Mouse (Mus musculus) CH12.LX (cell line): ENCODE measurements around the gene Zfp414.

ENCODE experiments used
- ELF1 ChIP-seq: IDR thresholded peaks from 2 replicates; pipeline ENCODE4 v1.6.1; 2014; ENCODE audit warnings: low read depth, mild to moderate bottlenecking, inconsistent platforms, low read length, improper control_type of control experiment
- MAFK ChIP-seq: IDR thresholded peaks from 2 replicates; pipeline ENCODE4 v1.6.1; 2011; ENCODE audit warnings: low read length, improper control_type of control experiment; ENCODE audit not compliant: insufficient replicate concordance
- MEF2A ChIP-seq: IDR thresholded peaks from 2 replicates; pipeline ENCODE4 v1.6.1; 2014; ENCODE audit warnings: low read depth, mild to moderate bottlenecking, inconsistent platforms, low read length, improper control_type of control experiment, borderline replicate concordance
- USF1 ChIP-seq: IDR thresholded peaks from 2 replicates; pipeline ENCODE4 v1.6.1; 2014; ENCODE audit warnings: low read depth, mild to moderate bottlenecking, inconsistent platforms, low read length, improper control_type of control experiment

- TF ChIP-seq ELF1 (no peak), USF1 (no peak), MAFK (no peak), MEF2A (no peak)
Observed at GRCm38 (mm10) chr17:33678771-33679170, 49.9 kb downstream of the Zfp414 start.
